Mouse (Mus musculus) midbrain, embryonic 11.5 days (tissue): ENCODE measurements at regions not wholly inside any gene's neighbourhood (a gene's known extent, or its start where the extent isn't known, plus 50 kb on each side); places are given as distances from the start of the nearest gene placed in this dataset.

Experiments used
- ATAC-seq: fragments of 200-750 bp; cut with Nextera tagmentation; 2 replicates; pipeline ENCODE4 v1.8.0; 2017; ENCODE audit warnings: moderate TSS enrichment, moderate library complexity; ENCODE audit not compliant: low FRiP score
- DNase-seq: peaks from one replicate; pipeline ENCODE4 v3.0.0; 2015; ENCODE audit warnings: low spot score; ENCODE audit errors: missing footprints
- H3K27ac ChIP-seq: fragments of 300-500 bp; sonication (generic); 2 replicates; pipeline ENCODE4 v1.5.1; 2014; ENCODE audit warnings: low read depth, low read length
- H3K27me3 ChIP-seq: fragments of 300-500 bp; sonication (generic); 2 replicates; pipeline ENCODE4 v1.6.1; 2014; ENCODE audit warnings: mild to moderate bottlenecking, low read length, moderate library complexity, mixed read lengths; ENCODE audit not compliant: control insufficient read depth, insufficient read depth
- H3K36me3 ChIP-seq: fragments of 300-500 bp; sonication (generic); 2 replicates; pipeline ENCODE4 v1.6.1; 2014; ENCODE audit warnings: mild to moderate bottlenecking, low read length, moderate library complexity, mixed read lengths; ENCODE audit not compliant: control insufficient read depth, insufficient read depth
- H3K4me1 ChIP-seq: fragments of 300-500 bp; sonication (generic); 2 replicates; pipeline ENCODE4 v1.6.1; 2014; ENCODE audit warnings: low read length; ENCODE audit not compliant: control insufficient read depth, insufficient read depth
- H3K4me2 ChIP-seq: fragments of 300-500 bp; sonication (generic); 2 replicates; pipeline ENCODE4 v1.6.1; 2014; ENCODE audit warnings: mild to moderate bottlenecking, moderate library complexity
- H3K4me3 ChIP-seq: fragments of 300-500 bp; sonication (generic); 2 replicates; pipeline ENCODE4 v1.5.1; 2014; ENCODE audit warnings: low read depth, low read length
- H3K9ac ChIP-seq: fragments of 300-500 bp; sonication (generic); 2 replicates; pipeline ENCODE4 v1.6.1; 2014; ENCODE audit warnings: low read length
- H3K9me3 ChIP-seq: fragments of 300-500 bp; sonication (generic); 2 replicates; pipeline ENCODE4 v1.6.1; 2016; ENCODE audit warnings: low read length; ENCODE audit not compliant: control insufficient read depth
- WGBS: fragments of 180-500 bp; shearing (Covaris S2); extraction: QIAGEN DNeasy Blood & Tissue Kit; methylation state at CpG from one replicate; pipeline ENCODE4 v1.1.7; 2014; 5-methylcytosine and 5-hydroxymethylcytosine counted together

DNA sequence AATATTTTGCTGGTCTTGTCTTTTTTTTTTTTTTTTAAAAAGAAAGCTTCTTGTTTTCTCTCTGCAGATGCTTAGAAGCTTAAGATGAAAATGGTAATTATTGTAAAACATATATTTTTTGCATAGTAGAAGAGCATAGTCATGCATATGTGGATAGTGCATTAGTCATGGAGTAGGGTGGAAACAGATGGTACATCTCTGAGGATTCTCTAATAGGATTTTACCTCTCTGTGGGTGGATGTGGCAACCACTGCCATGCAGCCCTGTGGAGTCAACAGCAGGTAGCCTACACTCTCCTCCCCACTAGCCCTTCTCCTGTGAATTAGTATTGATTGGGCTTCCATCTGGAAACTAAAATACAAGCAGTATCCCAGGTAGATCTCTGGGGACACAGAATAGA lies 409.2 kb downstream of the Nr4a2 start:
- H3K27ac ChIP-seq, result no peak overlapping the region
- DNase-seq, result no peak
- H3K4me1 ChIP-seq, result no peaks in the 10 kb centered on the region
- no peak overlapping the region for H3K9ac ChIP-seq
- no peaks in the 10 kb centered on the region for H3K36me3 ChIP-seq
- no peak for ATAC-seq
- no peak overlapping the region for H3K4me2 ChIP-seq
- H3K9me3 ChIP-seq, result no peaks in the 10 kb centered on the region
- H3K4me3 ChIP-seq, result no peak overlapping the region
- no peaks in the 10 kb centered on the region for H3K27me3 ChIP-seq

DNA sequence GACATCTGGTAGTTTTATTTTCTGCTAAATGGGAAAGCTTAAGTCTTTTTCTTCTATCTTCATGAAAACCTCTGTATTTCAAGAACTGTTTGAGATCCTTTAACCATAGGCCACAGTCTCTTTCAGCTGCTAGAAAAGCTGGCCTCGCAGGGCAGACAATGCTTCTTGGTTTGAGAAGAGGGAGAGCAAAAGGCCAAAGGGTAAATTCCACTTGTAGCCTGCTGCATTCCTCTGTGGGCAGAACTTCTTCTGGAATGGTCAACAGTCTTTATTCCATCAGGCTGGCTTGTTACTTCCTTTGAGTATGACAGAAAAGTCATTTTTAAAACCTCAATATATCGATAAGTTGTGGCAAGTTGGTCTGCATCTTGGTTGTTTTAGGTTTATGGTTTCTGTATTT lies 440.2 kb downstream of the Nr4a2 start:
- Histone ChIP-seq H3K9ac (no peak overlapping the region), H3K27ac (no peak overlapping the region), H3K4me1 (no peaks in the 10 kb centered on the region), H3K27me3 (no peaks in the 10 kb centered on the region), H3K4me2 (no peak overlapping the region), H3K9me3 (no peaks in the 10 kb centered on the region), H3K36me3 (no peaks in the 10 kb centered on the region), H3K4me3 (no peak overlapping the region)
- WGBS, result 24% methylated on average over 2 of the region's 2 CpGs
- DNase-seq (peak; percentile 88), ATAC-seq (no peak)

DNA sequence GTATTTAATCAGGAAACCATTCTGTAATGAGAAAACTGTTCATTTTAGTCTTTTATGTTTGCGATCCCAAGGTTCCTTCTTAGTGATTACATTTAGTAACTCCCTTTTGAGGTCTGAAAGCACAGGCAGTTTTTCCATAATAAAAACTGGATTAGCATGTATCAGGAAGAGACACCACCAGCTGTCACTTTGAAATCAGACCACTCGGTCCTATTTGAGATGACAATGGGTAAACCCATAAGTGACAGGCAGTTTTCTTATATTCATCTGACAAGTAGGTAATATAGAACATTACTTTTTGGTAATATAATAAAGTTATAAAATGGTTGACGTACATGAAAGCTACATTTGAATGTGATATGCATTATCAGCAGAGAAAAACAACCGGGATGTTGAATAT lies 449.9 kb downstream of the Nr4a2 start:
- peak; percentile 62; the same call in 1 of the 2 replicates for ATAC-seq
- WGBS, result 55% methylated on average over 4 of the region's 4 CpGs
- H3K27me3 ChIP-seq, result no peaks in the 10 kb centered on the region
- no peak overlapping the region for H3K4me2 ChIP-seq
- H3K36me3 ChIP-seq, result no peaks in the 10 kb centered on the region
- DNase-seq, result no peak
- H3K9me3 ChIP-seq, result no peaks in the 10 kb centered on the region
- H3K27ac ChIP-seq, result no peak overlapping the region
- no peaks in the 10 kb centered on the region; the same call in 1 of the 2 replicates for H3K4me1 ChIP-seq
- H3K9ac ChIP-seq, result no peak overlapping the region
- H3K4me3 ChIP-seq, result no peak overlapping the region

DNA sequence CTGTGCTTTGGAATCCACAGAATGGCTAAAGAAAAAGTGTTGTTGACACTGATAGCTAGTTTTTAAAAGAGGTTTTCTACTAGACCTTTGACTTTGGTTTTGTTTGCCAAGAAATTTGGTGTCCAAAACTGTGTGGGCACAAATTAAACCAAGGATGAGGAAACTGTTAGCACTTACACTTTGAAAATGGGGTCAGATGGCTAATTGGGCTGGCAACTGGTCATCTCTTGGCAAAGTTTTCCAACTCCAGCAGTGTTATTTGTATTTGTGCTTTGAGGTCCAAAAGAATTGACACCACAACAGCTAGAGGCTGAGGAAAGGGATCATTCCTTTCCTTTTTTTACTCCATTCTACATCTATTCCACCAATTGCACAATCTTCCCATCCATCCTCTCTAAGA lies 451.1 kb downstream of the Nr4a2 start:
- Histone ChIP-seq H3K4me2 (no peak overlapping the region), H3K4me1 (no peaks in the 10 kb centered on the region; the same call in 1 of the 2 replicates), H3K27me3 (no peaks in the 10 kb centered on the region), H3K9ac (no peak overlapping the region), H3K4me3 (no peak overlapping the region), H3K36me3 (no peaks in the 10 kb centered on the region), H3K9me3 (no peaks in the 10 kb centered on the region), H3K27ac (no peak overlapping the region)
- DNase-seq (no peak), ATAC-seq (no peak)

DNA sequence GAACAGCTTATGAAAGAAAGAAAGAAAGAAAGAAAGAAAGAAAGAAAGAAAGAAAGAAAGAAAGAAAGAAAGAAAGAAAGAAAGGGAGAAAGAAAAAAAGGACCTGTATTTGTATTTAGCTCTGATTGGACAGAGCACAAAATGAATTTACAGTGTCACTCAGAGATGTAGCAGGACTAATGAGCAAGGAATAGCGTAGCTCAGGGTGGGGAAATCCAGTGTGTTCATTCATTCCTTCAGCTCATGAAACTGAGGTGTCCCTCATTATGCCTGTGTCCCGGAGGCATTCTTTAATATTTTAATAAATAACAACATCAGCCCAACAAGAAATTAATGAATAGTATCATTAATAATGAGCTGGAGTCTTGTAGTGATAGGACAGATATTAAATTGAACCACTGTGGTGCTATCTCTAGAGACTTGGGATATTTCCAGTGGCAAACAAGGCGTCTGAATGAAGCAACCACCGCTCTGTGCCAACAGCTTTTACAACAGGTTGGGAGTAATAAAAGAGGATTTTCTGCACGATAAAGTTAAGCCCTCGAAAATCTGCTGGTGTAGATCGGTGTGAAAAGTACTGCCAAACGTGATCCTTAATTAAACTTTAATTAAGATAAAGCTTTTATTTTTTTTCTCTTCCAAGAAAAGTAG lies 461.4 kb downstream of the Nr4a2 start:
- no peak overlapping the region for H3K27ac ChIP-seq
- no peak overlapping the region for H3K9ac ChIP-seq
- no peak for DNase-seq
- H3K9me3 ChIP-seq, result no peaks in the 10 kb centered on the region
- H3K4me1 ChIP-seq, result no peaks in the 10 kb centered on the region
- peak; percentile 54; the same call in 1 of the 2 replicates for ATAC-seq
- WGBS, result 73% methylated on average over 8 of the region's 8 CpGs
- H3K27me3 ChIP-seq, result no peaks in the 10 kb centered on the region
- no peaks in the 10 kb centered on the region for H3K36me3 ChIP-seq
- no peak overlapping the region for H3K4me3 ChIP-seq
- no peak overlapping the region for H3K4me2 ChIP-seq
